Mouse (Mus musculus) intestine, embryonic 16.5 days (tissue): ENCODE results near the gene Myo10. TPM values are rescaled to one million over a fixed set of nuclear protein-coding genes. Genes with fewer than 3 reads are reported as not detected.

Source experiments
- ATAC-seq: fragments of 200-750 bp; cut with Nextera tagmentation; 2 replicates; pipeline ENCODE4 v1.8.0; 2017; ENCODE audit warnings: moderate TSS enrichment, moderate library complexity
- H3K27ac ChIP-seq: fragments of 300-500 bp; sonication (generic); 2 replicates; pipeline ENCODE4 v1.5.1; 2014; ENCODE audit warnings: mild to moderate bottlenecking, low read length
- H3K27me3 ChIP-seq: fragments of 300-500 bp; sonication (generic); replicated peaks from 2 replicates; pipeline ENCODE4 v1.6.1; 2014; ENCODE audit warnings: low read length, control low read depth, mixed read lengths; ENCODE audit not compliant: control insufficient read depth, insufficient read depth
- H3K36me3 ChIP-seq: fragments of 300-500 bp; sonication (generic); 2 replicates; pipeline ENCODE4 v1.6.1; 2014; ENCODE audit warnings: low read length, control low read depth; ENCODE audit not compliant: control insufficient read depth, insufficient read depth
- H3K4me1 ChIP-seq: fragments of 300-500 bp; sonication (generic); 2 replicates; pipeline ENCODE4 v1.6.1; 2014; ENCODE audit warnings: low read length, control low read depth, mixed read lengths; ENCODE audit not compliant: control insufficient read depth, insufficient read depth
- H3K4me2 ChIP-seq: fragments of 300-500 bp; sonication (generic); 2 replicates; pipeline ENCODE4 v1.6.1; 2014; ENCODE audit warnings: low read depth, low read length, control low read depth
- H3K4me3 ChIP-seq: fragments of 300-500 bp; sonication (generic); 2 replicates; pipeline ENCODE4 v1.5.1; 2014; ENCODE audit warnings: mild to moderate bottlenecking, low read length
- H3K9ac ChIP-seq: fragments of 300-500 bp; sonication (generic); 2 replicates; pipeline ENCODE4 v1.6.1; 2014; ENCODE audit warnings: low read depth, low read length
- H3K9me3 ChIP-seq: fragments of 300-500 bp; sonication (generic); 2 replicates; pipeline ENCODE4 v1.6.1; 2016; ENCODE audit warnings: low read length, control low read depth; ENCODE audit not compliant: control insufficient read depth
- WGBS: fragments of 180-500 bp; shearing (Covaris S2); extraction: QIAGEN DNeasy Blood & Tissue Kit; methylation state at CpG from one replicate; pipeline ENCODE4 v1.1.7; 2014; 5-methylcytosine and 5-hydroxymethylcytosine counted together
- polyA plus RNA-seq: library from polyadenylated mRNA; unstranded; fragments of >200 nt; fragmentation: Nextera tagmentation; extraction: Ambion mirVana; gene quantifications from 2 replicates; pipeline ENCODE4 v1.2.1, GENCODE M21; 2015

Gene Myo10
- polyA plus RNA-seq, 1 experiment from 2014 or later = 17.7 TPM

DNA sequence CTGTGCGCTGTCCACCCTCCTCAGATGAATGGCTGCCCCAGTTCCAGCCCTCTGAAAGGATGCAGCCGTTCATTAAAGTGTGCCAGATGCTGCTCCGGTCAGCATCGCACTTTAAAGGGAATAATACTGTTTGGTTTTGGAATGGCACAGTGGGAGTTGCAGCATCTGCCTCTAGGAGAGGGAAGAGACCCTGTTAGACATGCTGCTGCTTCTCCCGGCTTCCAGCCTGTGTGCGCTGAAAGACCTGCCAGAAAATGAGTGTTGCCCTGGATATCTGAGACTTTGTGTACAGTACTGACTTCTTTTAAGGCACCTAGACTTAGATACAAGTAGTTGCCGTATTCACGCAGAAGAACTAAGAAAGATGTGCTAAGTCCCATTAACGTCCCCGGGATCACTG lies 135.7 kb downstream of the Myo10 start:
- Histone ChIP-seq H3K9me3 (no peaks in the 10 kb centered on the region), H3K9ac (no peak overlapping the region), H3K36me3 (no peaks in the 10 kb centered on the region), H3K4me2 (peak overlapping the region; percentile 14; the same call in 1 of the 2 replicates), H3K27ac (peak overlapping the region; percentile 59), H3K4me1 (peaks cover 19% of the 10 kb centered on the region), H3K27me3 (no peaks in the 10 kb centered on the region), H3K4me3 (no peak overlapping the region)
- no peak for ATAC-seq
- 36% methylated on average over 10 of the region's 10 CpGs for WGBS

- H3K27ac ChIP-seq = peak overlapping the region; percentile 83
- peak; percentile 94 for ATAC-seq
- H3K4me3 ChIP-seq = peak overlapping the region; percentile 40
- H3K4me2 ChIP-seq = peak overlapping the region; percentile 51
- 41% methylated on average over 15 of the region's 15 CpGs for WGBS
- no peaks in the 10 kb centered on the region for H3K36me3 ChIP-seq
- peaks cover 19% of the 10 kb centered on the region for H3K4me1 ChIP-seq
- no peaks in the 10 kb centered on the region for H3K27me3 ChIP-seq
- peak overlapping the region; percentile 60 for H3K9ac ChIP-seq
- no peaks in the 10 kb centered on the region for H3K9me3 ChIP-seq
Observed at GRCm38 (mm10) chr15:25758500-25759086, 136.3 kb downstream of the Myo10 start.

DNA sequence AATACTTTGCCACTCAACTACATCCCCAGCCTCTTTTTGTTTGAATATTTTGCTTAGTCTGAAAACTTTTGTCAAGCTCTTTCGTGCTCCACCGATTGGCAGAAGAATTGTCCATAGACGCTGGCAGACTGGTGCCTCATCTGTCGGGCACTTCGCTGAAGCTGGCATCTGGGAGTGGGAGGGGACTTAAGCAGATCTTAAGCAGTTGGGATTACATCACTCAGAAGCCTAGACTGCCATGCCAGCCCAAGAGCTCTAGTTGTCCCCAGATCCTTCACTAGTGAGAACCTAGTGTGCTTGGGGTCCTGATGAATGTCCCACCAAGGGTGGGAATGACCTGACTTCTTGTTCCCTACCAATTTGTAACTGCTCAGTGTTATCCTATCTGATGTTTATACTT lies 138.0 kb downstream of the Myo10 start:
- no peak overlapping the region for H3K9ac ChIP-seq
- H3K27me3 ChIP-seq = no peaks in the 10 kb centered on the region
- H3K4me2 ChIP-seq = no peak overlapping the region
- no peaks in the 10 kb centered on the region for H3K36me3 ChIP-seq
- H3K9me3 ChIP-seq = no peaks in the 10 kb centered on the region
- no peak overlapping the region for H3K27ac ChIP-seq
- no peak for ATAC-seq
- H3K4me3 ChIP-seq = no peak overlapping the region
- H3K4me1 ChIP-seq = peaks cover 19% of the 10 kb centered on the region
- WGBS = 70% methylated on average over 5 of the region's 5 CpGs

- Histone ChIP-seq H3K36me3 (no peaks in the 10 kb centered on the region), H3K9ac (no peak overlapping the region), H3K9me3 (no peaks in the 10 kb centered on the region), H3K4me3 (no peak overlapping the region), H3K4me2 (no peak overlapping the region), H3K4me1 (peaks cover 19% of the 10 kb centered on the region), H3K27me3 (no peaks in the 10 kb centered on the region), H3K27ac (no peak overlapping the region)
- WGBS = 74% methylated on average over 2 of the region's 2 CpGs
- ATAC-seq = no peak
Observed at GRCm38 (mm10) chr15:25761049-25761448, 138.7 kb downstream of the Myo10 start.

GRCm38 (mm10) chr15:25761800-25762211 lies 139.5 kb downstream of the Myo10 start:
- ATAC-seq = no peak
- Histone ChIP-seq H3K9me3 (no peaks in the 10 kb centered on the region), H3K27ac (no peak overlapping the region), H3K4me3 (no peak overlapping the region), H3K4me2 (no peak overlapping the region), H3K27me3 (no peaks in the 10 kb centered on the region), H3K9ac (no peak overlapping the region), H3K4me1 (peaks cover 19% of the 10 kb centered on the region), H3K36me3 (no peaks in the 10 kb centered on the region)
- WGBS = 40% methylated on average over 8 of the region's 8 CpGs

DNA sequence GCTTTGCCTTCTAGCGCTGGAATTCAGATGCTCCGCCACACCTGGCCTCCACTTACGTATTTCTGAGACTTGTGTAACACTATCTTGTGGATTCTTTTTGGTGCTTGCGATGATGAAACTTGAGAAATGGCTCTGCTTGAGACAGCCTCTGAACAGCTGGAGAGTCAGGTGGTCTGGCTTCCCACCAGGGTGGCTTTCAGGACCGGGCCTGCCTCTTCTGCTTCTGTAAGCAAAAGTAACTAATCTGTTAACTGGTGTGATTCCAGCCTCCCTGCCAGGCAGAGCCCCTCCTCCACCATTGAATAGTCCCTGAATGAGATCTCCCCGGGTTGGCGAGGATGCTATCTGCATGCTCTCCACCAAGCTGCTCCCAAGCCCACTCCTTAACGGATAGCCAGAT lies 140.0 kb downstream of the Myo10 start:
- Histone ChIP-seq H3K36me3 (no peaks in the 10 kb centered on the region), H3K27ac (no peak overlapping the region), H3K27me3 (no peaks in the 10 kb centered on the region), H3K4me2 (no peak overlapping the region), H3K9ac (no peak overlapping the region), H3K4me3 (no peak overlapping the region), H3K9me3 (no peaks in the 10 kb centered on the region), H3K4me1 (peaks cover 23% of the 10 kb centered on the region)
- ATAC-seq = no peak
- 39% methylated on average over 8 of the region's 8 CpGs for WGBS

- Histone ChIP-seq H3K36me3 (no peaks in the 10 kb centered on the region), H3K4me2 (no peak overlapping the region), H3K9me3 (no peaks in the 10 kb centered on the region), H3K27me3 (no peaks in the 10 kb centered on the region), H3K4me1 (peaks cover 28% of the 10 kb centered on the region), H3K9ac (no peak overlapping the region), H3K27ac (no peak overlapping the region), H3K4me3 (no peak overlapping the region)
- WGBS = 77% methylated on average over 7 of the region's 7 CpGs
- no peak for ATAC-seq
Observed at GRCm38 (mm10) chr15:25763106-25763505, 140.8 kb downstream of the Myo10 start.

- Histone ChIP-seq H3K4me2 (no peak overlapping the region), H3K4me1 (peaks cover 22% of the 10 kb centered on the region), H3K9me3 (no peaks in the 10 kb centered on the region), H3K4me3 (no peak overlapping the region), H3K27ac (no peak overlapping the region), H3K9ac (no peak overlapping the region), H3K27me3 (no peaks in the 10 kb centered on the region), H3K36me3 (no peaks in the 10 kb centered on the region)
- no peak for ATAC-seq
- WGBS = 79% methylated on average over 13 of the region's 13 CpGs
Observed at GRCm38 (mm10) chr15:25764653-25765352, 142.5 kb downstream of the Myo10 start.

- WGBS = 42% methylated on average over 6 of the region's 6 CpGs
Observed at GRCm38 (mm10) chr15:25767777-25768176, 145.5 kb downstream of the Myo10 start.

More at GRCm38 (mm10) chr15:25767777-25768176, 145.5 kb downstream of the Myo10 start:
- peak overlapping the region; percentile 47 for H3K27ac ChIP-seq
- no peak overlapping the region for H3K9ac ChIP-seq
- ATAC-seq = peak; percentile 23; the same call in 1 of the 2 replicates
- H3K4me1 ChIP-seq = peaks cover 11% of the 10 kb centered on the region; the same call in 1 of the 2 replicates
- no peaks in the 10 kb centered on the region for H3K36me3 ChIP-seq
- H3K4me3 ChIP-seq = no peak overlapping the region
- H3K27me3 ChIP-seq = no peaks in the 10 kb centered on the region
- no peak overlapping the region for H3K4me2 ChIP-seq
- no peaks in the 10 kb centered on the region for H3K9me3 ChIP-seq
